Mouse (Mus musculus) kidney, postnatal 25 days (tissue): ENCODE measurements around the gene Wdr61.
A peak's percentile ranks its signal among the peaks of the same experiment; 100 is the strongest.

Experiments
- DNase-seq, 2 experiments: peaks; one replicate each; pipeline ENCODE4 v3.0.0; 2021; ENCODE audit warnings: mixed read lengths in 2 of 2

Wdr61 gene

GRCm38 (mm10) chr9:54722596-54722995 is 11.7 kb downstream of the Wdr61 start:
- no peak for DNase-seq

DNA sequence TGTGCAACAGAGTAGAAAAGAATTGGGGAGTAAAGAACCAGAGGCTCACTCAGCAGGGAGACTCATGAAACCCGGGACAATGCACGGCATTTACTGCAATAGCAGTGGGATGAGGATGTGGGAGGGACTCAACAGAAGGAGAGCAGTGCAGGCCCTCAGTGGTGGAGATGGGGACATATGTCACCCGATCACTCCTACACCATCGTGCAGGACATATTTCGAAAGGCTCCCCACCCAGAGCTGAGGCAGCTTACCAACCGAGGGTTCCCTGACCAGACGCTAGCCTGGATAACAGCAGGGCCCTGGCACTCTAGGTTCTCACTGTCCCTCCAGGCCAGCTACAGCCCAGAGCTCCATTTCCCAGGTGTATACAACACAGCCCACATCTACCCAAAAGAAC is 12.2 kb downstream of the Wdr61 start:
- no peak for DNase-seq

- DNase-seq, result no peak
Observed at GRCm38 (mm10) chr9:54717527-54717926, 16.8 kb downstream of the Wdr61 start.

GRCm38 (mm10) chr9:54715776-54716175 is 18.5 kb downstream of the Wdr61 start:
- peak; percentile 41 to 63 for DNase-seq

DNA sequence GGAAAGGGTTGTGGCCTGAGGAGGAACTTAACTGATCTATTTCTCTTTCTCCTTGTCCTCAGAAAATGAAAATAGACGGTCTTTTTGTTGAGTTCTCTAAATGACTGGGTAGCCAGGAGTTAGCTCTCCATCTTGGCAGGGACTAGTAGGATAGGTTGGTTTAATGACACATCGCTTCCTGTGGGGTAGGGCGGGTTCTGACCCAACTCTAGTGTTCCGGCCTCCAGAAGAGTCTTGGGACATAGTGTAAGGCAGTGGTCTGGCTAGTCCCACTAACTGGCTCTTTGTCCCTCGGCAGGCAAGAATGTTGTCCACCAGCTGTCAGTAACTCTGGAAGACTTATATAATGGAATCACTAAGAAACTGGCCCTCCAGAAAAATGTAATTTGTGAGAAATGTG is 26.2 kb downstream of the Wdr61 start:
- no peak for DNase-seq

DNA sequence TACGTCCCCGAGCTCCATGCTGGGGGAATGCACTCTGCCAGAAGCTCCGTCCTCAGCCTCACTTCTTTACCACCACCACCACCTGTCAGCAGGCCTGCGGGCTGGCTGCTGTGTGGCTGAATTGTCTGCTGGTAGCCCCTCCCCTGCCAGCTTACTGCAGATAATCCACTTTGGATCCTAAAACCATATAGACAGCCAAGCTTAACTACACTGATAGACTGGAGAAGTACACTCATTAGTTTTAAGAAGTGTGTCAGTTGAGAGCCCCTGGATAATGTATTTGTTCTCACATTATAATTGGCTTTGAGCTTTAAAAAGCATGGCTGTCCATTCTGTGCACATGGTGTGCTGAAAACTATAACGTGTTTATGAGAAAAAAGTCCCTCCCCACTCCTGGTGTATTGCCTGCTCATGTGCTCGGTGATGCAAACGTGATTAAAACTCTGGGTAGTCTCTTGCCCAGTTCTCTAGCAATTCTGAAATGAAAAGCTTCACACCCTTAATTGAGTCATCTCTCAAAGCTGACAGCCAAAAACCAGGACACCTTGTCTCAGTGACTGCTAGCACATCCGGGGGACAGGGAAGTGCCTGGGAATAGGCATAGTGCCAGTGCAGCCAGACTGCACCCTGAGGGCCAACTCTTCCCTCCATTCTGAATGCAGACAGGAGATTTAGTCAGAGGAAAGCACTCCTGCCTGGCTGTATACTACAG is 26.9 kb downstream of the Wdr61 start:
- no peak for DNase-seq

GRCm38 (mm10) chr9:54705561-54705960 is 28.8 kb downstream of the Wdr61 start:
- no peak for DNase-seq

DNA sequence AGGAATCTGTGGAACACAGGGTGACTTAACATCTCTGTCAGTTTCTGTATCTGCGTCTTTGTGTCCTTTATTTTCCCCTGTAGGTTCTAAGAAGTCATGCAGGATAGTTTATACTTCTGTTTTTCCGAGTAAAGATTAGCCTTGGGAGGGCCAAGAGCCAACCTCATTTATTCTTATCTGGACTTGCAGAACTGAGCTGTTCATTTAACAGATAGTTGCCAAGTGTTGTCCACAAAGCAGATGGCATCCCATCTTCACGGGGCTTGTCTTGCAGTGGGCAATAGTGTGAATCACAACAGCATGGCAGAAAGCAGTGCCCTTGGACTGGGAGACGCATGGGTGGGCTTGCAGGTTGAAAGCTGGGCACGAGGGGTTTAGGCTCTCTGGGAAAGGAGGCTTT is 30.0 kb downstream of the Wdr61 start:
- no peak for DNase-seq

DNA sequence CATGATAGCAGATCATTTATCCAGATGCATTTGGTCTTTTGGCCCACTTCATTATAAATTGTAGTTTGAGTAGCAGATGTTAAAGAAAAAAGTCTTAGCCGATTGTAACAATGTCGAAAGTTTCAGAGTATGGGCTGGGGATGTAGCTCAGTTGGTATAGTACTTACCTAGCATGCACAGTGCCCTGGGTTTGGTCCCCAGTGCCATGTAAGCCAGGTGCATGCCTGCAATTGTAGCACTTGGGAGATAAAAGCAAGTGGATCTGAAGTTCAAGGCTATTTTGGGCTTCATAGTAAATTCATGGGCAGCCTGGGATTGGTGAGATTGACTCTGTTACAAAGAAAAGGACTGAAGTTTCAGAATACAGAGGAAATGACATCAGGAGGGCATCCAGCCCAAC is 31.7 kb downstream of the Wdr61 start:
- DNase-seq, result no peak

GRCm38 (mm10) chr9:54700746-54701145 is 33.6 kb downstream of the Wdr61 start:
- DNase-seq, result no peak

- no peak for DNase-seq
Observed at GRCm38 (mm10) chr9:54700174-54700475, 34.2 kb downstream of the Wdr61 start.

GRCm38 (mm10) chr9:54699345-54700173 is 34.8 kb downstream of the Wdr61 start:
- peak; percentile 77 to 90 for DNase-seq

- DNase-seq, result no peak
Observed at GRCm38 (mm10) chr9:54699087-54699344, 35.3 kb downstream of the Wdr61 start.

GRCm38 (mm10) chr9:54698318-54699086 is 35.8 kb downstream of the Wdr61 start, which contains the start of gene Dnaja4:
Gene Dnaja4 (plus strand): TSS chr9:54698873.
- DNase-seq, result no peak

DNA sequence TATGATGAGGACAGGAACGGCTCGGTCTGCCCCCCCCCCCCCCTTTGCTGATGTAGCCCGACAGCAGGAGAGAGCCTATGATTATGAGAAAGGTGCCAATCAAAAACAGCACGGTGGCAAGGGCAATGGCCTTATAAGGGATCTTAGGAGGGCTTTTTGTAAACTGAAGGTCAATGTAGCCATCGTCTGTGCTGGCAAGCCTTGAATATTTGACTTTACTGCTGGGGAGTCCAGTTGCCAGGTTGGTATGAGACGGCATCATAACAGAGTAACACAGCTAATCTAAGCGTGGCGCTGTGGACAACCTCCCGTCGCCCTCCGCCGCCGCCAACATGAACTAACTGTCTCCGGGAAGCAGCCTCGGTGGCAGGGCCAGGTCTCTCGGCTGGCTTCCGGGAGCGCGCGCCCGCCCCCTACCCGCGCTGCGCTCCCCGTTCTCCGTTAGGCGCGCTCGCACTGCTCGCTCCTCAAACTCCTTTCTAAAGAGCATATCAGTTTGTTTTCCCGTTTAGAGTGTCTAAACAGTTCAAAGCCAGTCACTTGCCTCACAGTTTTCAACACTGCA is 43.0 kb downstream of the Wdr61 start:
- peak; percentile 13 to 48 for DNase-seq

GRCm38 (mm10) chr9:54690697-54691096 is 43.6 kb downstream of the Wdr61 start:
- peak in 1 of 2 experiments; percentile 6 for DNase-seq

DNA sequence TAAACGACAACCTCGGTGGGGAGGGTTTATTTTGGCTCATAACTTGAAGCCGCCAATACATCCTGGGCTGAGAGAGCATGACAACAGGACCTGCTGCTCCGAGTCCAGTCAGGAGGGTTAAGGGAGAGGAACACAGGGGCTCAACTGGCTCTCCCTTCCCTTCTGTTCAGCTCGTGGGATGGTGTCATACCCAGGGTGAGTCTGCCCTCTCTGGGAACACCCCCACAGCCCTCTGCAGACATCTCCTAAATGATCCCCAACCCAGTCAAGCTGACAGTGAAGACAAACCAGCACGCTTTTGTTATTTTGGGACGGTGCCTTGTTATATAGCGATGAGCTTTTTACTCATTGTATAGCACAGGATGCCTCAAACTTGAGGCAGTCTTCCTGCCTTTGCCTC is 44.9 kb downstream of the Wdr61 start:
- no peak for DNase-seq

DNA sequence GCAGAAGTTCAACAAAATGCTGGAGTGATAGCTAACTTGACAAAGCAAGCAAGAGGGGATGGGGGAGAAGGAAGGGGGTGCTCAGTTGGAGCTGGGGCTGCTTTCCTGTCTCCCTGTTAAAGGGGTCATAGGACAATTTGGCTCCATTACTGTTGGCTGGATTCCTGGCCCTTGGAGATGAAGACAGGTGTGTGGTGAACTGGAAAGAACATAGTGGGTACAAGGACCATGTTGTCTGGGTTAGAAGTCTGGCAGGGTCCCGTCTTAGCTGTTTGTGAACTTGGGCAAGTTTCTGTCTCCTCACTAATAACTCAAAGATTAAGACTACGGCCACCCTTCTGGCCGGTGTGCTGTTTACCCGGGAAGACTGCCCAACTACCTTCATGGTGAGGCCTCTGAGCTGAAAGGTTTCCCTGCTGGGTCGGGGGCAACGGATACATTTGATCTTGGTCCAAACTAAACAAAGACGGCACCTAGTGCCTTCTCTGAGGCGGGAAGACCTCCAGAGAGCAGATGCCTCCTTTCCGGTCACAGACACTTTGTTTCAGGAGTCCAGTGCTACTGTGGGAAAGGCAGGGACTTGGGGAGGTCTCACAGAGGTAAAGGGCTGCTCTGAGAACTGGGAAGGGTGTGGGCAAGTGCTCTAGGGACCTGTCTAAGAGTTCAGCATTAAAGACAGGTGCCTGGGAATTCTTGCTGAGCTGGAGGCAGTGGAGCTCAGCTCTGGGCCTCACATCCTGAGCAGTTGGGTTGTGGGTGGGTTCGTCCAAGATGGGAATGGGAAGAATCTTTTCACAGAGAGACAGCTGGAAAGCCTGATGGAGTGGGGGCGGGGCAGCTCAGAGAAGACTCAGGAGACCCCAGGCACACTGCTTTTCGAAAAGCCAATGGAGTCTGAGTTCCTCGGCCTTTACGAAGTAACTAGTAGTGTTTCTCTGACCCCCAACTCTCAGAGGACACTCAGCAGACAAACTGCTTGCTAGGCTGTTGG is 46.8 kb downstream of the Wdr61 start:
- peak; percentile 18 to 33 for DNase-seq

- no peak for DNase-seq
Observed at GRCm38 (mm10) chr9:54683814-54684605, 50.3 kb downstream of the Wdr61 start.

DNA sequence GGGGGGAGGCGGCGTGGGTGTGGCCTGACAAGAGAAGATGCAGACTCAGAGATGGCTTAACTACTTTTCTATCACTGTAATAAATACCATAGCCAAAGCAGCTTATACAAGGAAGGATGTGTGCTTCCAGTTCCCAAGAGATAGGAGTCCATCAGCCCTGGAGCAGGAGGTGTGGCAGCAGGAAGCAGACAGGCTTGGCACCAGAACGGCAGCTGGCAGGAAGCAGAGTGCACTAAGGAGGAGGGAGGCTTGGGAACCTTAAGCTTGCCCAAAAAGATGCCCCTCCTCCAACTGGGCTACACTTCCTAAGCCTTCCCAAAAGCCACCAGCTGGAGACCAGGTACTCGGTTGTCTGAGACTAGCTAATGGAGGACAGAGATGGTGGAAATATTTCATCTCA is 51.5 kb downstream of the Wdr61 start:
- DNase-seq, result no peak

- DNase-seq, result peak; percentile 64 to 76
Observed at GRCm38 (mm10) chr9:54676531-54676986, 57.8 kb downstream of the Wdr61 start.
